Mouse (Mus musculus) limb, embryonic 11.5 days (tissue): ENCODE results near the gene Slc17a7. TPM values are rescaled to one million over a fixed set of nuclear protein-coding genes. Genes with fewer than 3 reads are reported as not detected.

Experiments
- ATAC-seq: fragments of 200-750 bp; cut with Nextera tagmentation; 2 replicates; pipeline ENCODE4 v1.8.0; 2017; ENCODE audit warnings: low read depth; ENCODE audit not compliant: insufficient number of reproducible peaks, low FRiP score, low TSS enrichment
- DNase-seq: peaks from one replicate; pipeline ENCODE4 v3.0.0-alpha.2; 2015; ENCODE audit warnings: low spot score
- H3K27ac ChIP-seq: fragments of 300-500 bp; sonication (generic); replicated peaks from 2 replicates; pipeline ENCODE4 v1.5.1; 2014; ENCODE audit warnings: low read depth, mild to moderate bottlenecking, low read length
- H3K27me3 ChIP-seq: fragments of 300-500 bp; sonication (generic); 2 replicates; pipeline ENCODE4 v1.6.1; 2014; ENCODE audit warnings: mild to moderate bottlenecking, low read length, mixed read lengths; ENCODE audit not compliant: control insufficient read depth, insufficient read depth
- H3K36me3 ChIP-seq: fragments of 300-500 bp; sonication (generic); 2 replicates; pipeline ENCODE4 v1.6.1; 2014; ENCODE audit warnings: mild to moderate bottlenecking, low read length, moderate library complexity, mixed read lengths; ENCODE audit not compliant: control insufficient read depth, insufficient read depth
- H3K4me1 ChIP-seq: fragments of 300-500 bp; sonication (generic); 2 replicates; pipeline ENCODE4 v1.6.1; 2014; ENCODE audit warnings: low read length, mixed read lengths; ENCODE audit not compliant: control insufficient read depth, insufficient read depth
- H3K4me2 ChIP-seq: fragments of 300-500 bp; sonication (generic); 2 replicates; pipeline ENCODE4 v1.6.1; 2014; ENCODE audit warnings: low read depth, mild to moderate bottlenecking, moderate library complexity; ENCODE audit not compliant: severe bottlenecking
- H3K4me3 ChIP-seq: fragments of 300-500 bp; sonication (generic); 2 replicates; pipeline ENCODE4 v1.5.1; 2014; ENCODE audit warnings: low read depth, low read length
- H3K9ac ChIP-seq: fragments of 300-500 bp; sonication (generic); 2 replicates; pipeline ENCODE4 v1.6.1; 2014; ENCODE audit warnings: mild to moderate bottlenecking, low read length
- H3K9me3 ChIP-seq: fragments of 300-500 bp; sonication (generic); 2 replicates; pipeline ENCODE4 v1.6.1; 2016; ENCODE audit warnings: low read length; ENCODE audit not compliant: control insufficient read depth
- WGBS: fragments of 180-500 bp; shearing (Covaris S2); extraction: QIAGEN DNeasy Blood & Tissue Kit; methylation state at CpG from one replicate; pipeline ENCODE4 v1.1.7; 2014; 5-methylcytosine and 5-hydroxymethylcytosine counted together
- polyA plus RNA-seq: library from polyadenylated mRNA; unstranded; fragments of >200 nt; fragmentation: Nextera tagmentation; extraction: Ambion mirVana; gene quantifications from 2 replicates; pipeline ENCODE4 v1.2.1, GENCODE M21; 2014

Slc17a7 gene
- polyA plus RNA-seq, 1 experiment from 2014 or later = 0.11 TPM

- peaks cover 49% of the 10 kb centered on the region for H3K27me3 ChIP-seq
These were observed 1.2 kb upstream of the Slc17a7 start for GRCm38 (mm10) chr7:45162551-45162950.

GRCm38 (mm10) chr7:45162996-45163615 is 643 bp upstream of the Slc17a7 start:
- Histone ChIP-seq H3K27me3 (peaks cover 55% of the 10 kb centered on the region), H3K27ac (no peak overlapping the region), H3K9ac (no peak overlapping the region), H3K36me3 (0 out of 2 replicates have a peak, but pooled peaks cover 3% of the 10 kb centered on the region), H3K4me2 (no peak overlapping the region), H3K4me1 (0 out of 2 replicates have a peak, but pooled peaks cover 3% of the 10 kb centered on the region), H3K9me3 (no peaks in the 10 kb centered on the region; the same call in 1 of the 2 replicates), H3K4me3 (no peak overlapping the region)
- no peak for ATAC-seq
- 70% methylated on average over 9 of the region's 9 CpGs for WGBS
- DNase-seq = no peak

More at GRCm38 (mm10) chr7:45162551-45162950, 1.2 kb upstream of the Slc17a7 start:
- H3K4me2 ChIP-seq = peak overlapping the region; percentile 62
- H3K4me1 ChIP-seq = 0 out of 2 replicates have a peak, but pooled peaks cover 3% of the 10 kb centered on the region
- H3K9ac ChIP-seq = no peak overlapping the region
- WGBS = 25% methylated on average over 6 of the region's 6 CpGs
- peaks cover 5% of the 10 kb centered on the region; the same call in 1 of the 2 replicates for H3K36me3 ChIP-seq
- ATAC-seq (no peak; the same call in 1 of the 2 replicates), DNase-seq (no peak)
- no peak overlapping the region for H3K27ac ChIP-seq
- H3K9me3 ChIP-seq = no peaks in the 10 kb centered on the region; the same call in 1 of the 2 replicates
- peak overlapping the region; percentile 25 for H3K4me3 ChIP-seq

GRCm38 (mm10) chr7:45164833-45165232 is 1.1 kb downstream of the Slc17a7 start:
- no peak for ATAC-seq
- H3K27me3 ChIP-seq = peaks cover 71% of the 10 kb centered on the region
- WGBS = 67% methylated on average over 5 of the region's 5 CpGs
- H3K4me3 ChIP-seq = no peak overlapping the region
- H3K9ac ChIP-seq = no peak overlapping the region
- H3K4me2 ChIP-seq = no peak overlapping the region
- 0 out of 2 replicates have a peak, but pooled peaks cover 3% of the 10 kb centered on the region for H3K36me3 ChIP-seq
- H3K4me1 ChIP-seq = 0 out of 2 replicates have a peak, but pooled peaks cover 3% of the 10 kb centered on the region
- H3K9me3 ChIP-seq = peaks cover 9% of the 10 kb centered on the region
- H3K27ac ChIP-seq = no peak overlapping the region
- DNase-seq = no peak

- DNase-seq (no peak), ATAC-seq (no peak)
- Histone ChIP-seq H3K9me3 (peaks cover 14% of the 10 kb centered on the region), H3K4me2 (no peak overlapping the region), H3K4me1 (0 out of 2 replicates have a peak, but pooled peaks cover 3% of the 10 kb centered on the region), H3K36me3 (0 out of 2 replicates have a peak, but pooled peaks cover 3% of the 10 kb centered on the region), H3K27me3 (peaks cover 71% of the 10 kb centered on the region), H3K4me3 (no peak overlapping the region), H3K9ac (no peak overlapping the region), H3K27ac (no peak overlapping the region)
- 51% methylated on average over 11 of the region's 11 CpGs for WGBS
These were observed 2.0 kb downstream of the Slc17a7 start for GRCm38 (mm10) chr7:45165701-45166100.

- Histone ChIP-seq H3K27ac (no peak overlapping the region), H3K9ac (no peak overlapping the region), H3K4me1 (0 out of 2 replicates have a peak, but pooled peaks cover 3% of the 10 kb centered on the region), H3K9me3 (peaks cover 14% of the 10 kb centered on the region), H3K4me3 (no peak overlapping the region), H3K4me2 (no peak overlapping the region), H3K36me3 (no peaks in the 10 kb centered on the region), H3K27me3 (peaks cover 79% of the 10 kb centered on the region)
- no peak for ATAC-seq
- DNase-seq = no peak
- 15% methylated on average over 9 of the region's 10 CpGs for WGBS
These were observed 3.2 kb downstream of the Slc17a7 start for GRCm38 (mm10) chr7:45166950-45167401.

- Histone ChIP-seq H3K9ac (no peak overlapping the region), H3K27ac (no peak overlapping the region), H3K4me1 (no peaks in the 10 kb centered on the region), H3K4me3 (no peak overlapping the region), H3K4me2 (no peak overlapping the region), H3K9me3 (peaks cover 14% of the 10 kb centered on the region), H3K27me3 (peaks cover 76% of the 10 kb centered on the region), H3K36me3 (no peaks in the 10 kb centered on the region)
- ATAC-seq (no peak), DNase-seq (no peak)
- 2% methylated on average over 19 of the region's 19 CpGs for WGBS
These were observed 4.2 kb downstream of the Slc17a7 start for GRCm38 (mm10) chr7:45167761-45168445.

- H3K9ac ChIP-seq = no peak overlapping the region
- H3K9me3 ChIP-seq = peaks cover 14% of the 10 kb centered on the region
- WGBS = 6% methylated on average over 24 of the region's 24 CpGs
- no peak overlapping the region for H3K27ac ChIP-seq
- H3K4me3 ChIP-seq = no peak overlapping the region
- ATAC-seq (no peak), DNase-seq (no peak)
- H3K4me2 ChIP-seq = no peak overlapping the region
- no peaks in the 10 kb centered on the region for H3K4me1 ChIP-seq
- H3K36me3 ChIP-seq = no peaks in the 10 kb centered on the region
- peaks cover 70% of the 10 kb centered on the region for H3K27me3 ChIP-seq
These were observed 4.9 kb downstream of the Slc17a7 start for GRCm38 (mm10) chr7:45168656-45169055.

- 96% methylated on average over 3 of the region's 3 CpGs for whole genome bisulfite sequencing
These were observed 5.7 kb downstream of the Slc17a7 start for GRCm38 (mm10) chr7:45169495-45169894.

More at GRCm38 (mm10) chr7:45169495-45169894, 5.7 kb downstream of the Slc17a7 start:
- H3K27ac ChIP-seq = no peak overlapping the region
- DNase-seq (no peak), ATAC-seq (no peak)
- no peaks in the 10 kb centered on the region for H3K4me1 ChIP-seq
- peaks cover 14% of the 10 kb centered on the region for H3K9me3 ChIP-seq
- H3K4me2 ChIP-seq = no peak overlapping the region
- H3K9ac ChIP-seq = no peak overlapping the region
- no peaks in the 10 kb centered on the region for H3K36me3 ChIP-seq
- peaks cover 66% of the 10 kb centered on the region for H3K27me3 ChIP-seq
- H3K4me3 ChIP-seq = no peak overlapping the region
